Mouse (Mus musculus): ENCODE results near the gene Hoxd12. TPM values are rescaled to one million over a fixed set of nuclear protein-coding genes. Genes with fewer than 3 reads are reported as not detected.

The Hoxd12 gene
- total RNA-seq, 2 experiments from 2014 or later, result not detected

Small RNAs within 50 kb of the gene (microRNA-seq; reads per million reads assigned to microRNA genes)
- gene Gm44463, result 0 reads per million in 2 experiments
- gene Mir10b, result 5,953 to 12,915 reads per million in 2 experiments

Other genes starting within 250 kb of the Hoxd12 start
- 10 to 100 TPM; 62.4 to 66.0 TPM for gene Lnpk, start 95.6 kb upstream of the Hoxd12 start, total RNA-seq (2021)
- gene Evx2, start 15.5 kb upstream of the Hoxd12 start, total RNA-seq (2021), result under 1 TPM in 1 of 2 experiments, not detected in 1; 0.07 TPM
- gene Hoxd13, start 6.7 kb upstream of the Hoxd12 start, total RNA-seq (2021), result not detected
- gene Hoxd11, start 4.5 kb downstream of the Hoxd12 start, total RNA-seq (2021), result under 1 TPM; 0.23 to 0.56 TPM
- 1 to 10 TPM; 3.9 to 4.5 TPM for gene Hoxd10, start 16.9 kb downstream of the Hoxd12 start, total RNA-seq (2021)
- 10 to 100 TPM; 12.6 to 16.1 TPM for gene Hoxd9, start 22.7 kb downstream of the Hoxd12 start, total RNA-seq (2021)
- gene Hoxd8, start 29.6 kb downstream of the Hoxd12 start, total RNA-seq (2021), result 10 to 100 TPM; 38.3 to 46.1 TPM
- gene Hoxd3, start 36.9 kb downstream of the Hoxd12 start, total RNA-seq (2021), result under 1 TPM in 1 of 2 experiments, not detected in 1; 0.26 TPM
- 1 to 10 TPM; 2.1 to 4.8 TPM for gene Hoxd4, start 36.9 kb downstream of the Hoxd12 start, total RNA-seq (2021)
- under 1 TPM; 0.21 to 0.43 TPM for gene Gm28230, start 51.7 kb downstream of the Hoxd12 start, total RNA-seq (2021)
- gene Hoxd1, start 88.0 kb downstream of the Hoxd12 start, total RNA-seq (2021), result not detected
- 10 to 100 TPM; 49.5 to 51.0 TPM for gene Mtx2, start 150.8 kb downstream of the Hoxd12 start, total RNA-seq (2021)